11 mouse cellular contexts compared by ENCODE assay signal in the genomic region with DNA sequence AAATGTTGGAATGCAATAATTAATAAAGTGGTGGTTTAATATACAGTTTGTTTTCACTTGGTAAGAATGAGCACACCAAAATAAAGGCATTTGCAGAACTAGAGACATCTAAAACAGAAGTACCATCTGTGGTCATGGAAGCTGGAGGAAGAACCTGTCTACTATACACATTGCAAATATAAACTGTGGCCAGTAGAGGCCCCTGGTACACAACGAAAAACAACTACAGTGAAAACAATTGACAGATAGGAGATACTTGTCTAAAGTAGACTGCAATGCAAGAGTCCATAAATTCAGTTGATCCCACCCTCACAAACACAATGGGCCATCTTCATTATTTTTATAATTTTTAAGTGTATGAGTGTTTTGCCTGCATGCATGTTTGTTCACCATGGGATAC. TPM values are rescaled to one million over a fixed set of nuclear protein-coding genes. Genes with fewer than 3 reads are reported as not detected.
DNase-seq lines count a peak whose midpoint lies in the region; ATAC-seq lines count a peak whose summit lies in the region.
"Had no signal": no experiment of that assay in that cellular context is flagged by ENCODE, and none has a peak within 500 bp of the region (broad histone marks: within the 10 kb centered on the region; RNA-seq: fewer than 3 reads in every experiment).

No protein-coding gene starts in this region.

- 55% methylated on average over 1 of the region's 1 CpGs for WGBS in kidney, embryonic 14.5 days

- H3K9ac ChIP-seq in kidney, embryonic 14.5 days (ENCODE audit: low read depth, low read length): no peak overlapping the region
- H3K9ac ChIP-seq: forebrain, embryonic 13.5 days; hindbrain, embryonic 15.5 days; limb, embryonic 15.5 days had no signal

- no peaks in the 10 kb centered on the region for H3K36me3 ChIP-seq in kidney, embryonic 14.5 days (ENCODE audit: control insufficient read depth, insufficient read depth, low read length)
- H3K36me3 ChIP-seq: hindbrain, embryonic 15.5 days; limb, embryonic 15.5 days had no signal

- no peak for DNase-seq in cerebellum, postnatal 4 days (ENCODE audit: low spot score in 2 of 2)
- peak; percentile 1 for DNase-seq in kidney, postnatal 14 days
- peak; percentile 61 for DNase-seq in 416B (ENCODE audit: low read depth)
- peak; percentile 15 to 26 for DNase-seq in cerebellum, postnatal 10 days
- no peak for DNase-seq in testis, postnatal 10 days (ENCODE audit: low spot score)

- no peak overlapping the region for H3K27ac ChIP-seq in kidney, embryonic 14.5 days (ENCODE audit: low read depth, low read length)
- H3K27ac ChIP-seq: forebrain, embryonic 13.5 days; hindbrain, embryonic 15.5 days; limb, embryonic 15.5 days had no signal

- no peaks in the 10 kb centered on the region for H3K4me1 ChIP-seq in kidney, embryonic 14.5 days (ENCODE audit: control insufficient read depth, insufficient read depth, low read length)
- H3K4me1 ChIP-seq: forebrain, embryonic 13.5 days; hindbrain, embryonic 15.5 days; limb, embryonic 15.5 days had no signal

- no peaks in the 10 kb centered on the region for H3K27me3 ChIP-seq in kidney, embryonic 14.5 days (ENCODE audit: control insufficient read depth, insufficient read depth, low read length)
- H3K27me3 ChIP-seq: forebrain, embryonic 13.5 days; hindbrain, embryonic 15.5 days had no signal

- no peaks in the 10 kb centered on the region for H3K9me3 ChIP-seq in kidney, embryonic 14.5 days (ENCODE audit: control insufficient read depth, low read length)
- H3K9me3 ChIP-seq: forebrain, embryonic 13.5 days; hindbrain, embryonic 15.5 days; limb, embryonic 15.5 days had no signal

- peak; percentile 52; the same call in 1 of the 2 replicates for ATAC-seq in cerebellum, adult (ENCODE audit: insufficient number of reproducible peaks, low FRiP score, low TSS enrichment)
- ATAC-seq in kidney, embryonic 14.5 days (ENCODE audit: low FRiP score, low TSS enrichment): no peak
- ATAC-seq in megakaryocyte-erythroid progenitor cell, adult 5-6 weeks (replicated peaks; ENCODE audit: low FRiP score, low TSS enrichment, poor library complexity, severe bottlenecking): no peak; the same call in 1 of the 2 replicates
- ATAC-seq: forebrain, embryonic 13.5 days had no signal

- no peak overlapping the region for H3K4me2 ChIP-seq in kidney, embryonic 14.5 days (replicated peaks; ENCODE audit: low read depth, low read length)
- H3K4me2 ChIP-seq: forebrain, embryonic 13.5 days; hindbrain, embryonic 15.5 days; limb, embryonic 15.5 days had no signal

- no peak overlapping the region for H3K4me3 ChIP-seq in kidney, embryonic 14.5 days (ENCODE audit: low read length)
- H3K4me3 ChIP-seq: forebrain, embryonic 13.5 days; hindbrain, embryonic 15.5 days; limb, embryonic 15.5 days had no signal

RNA-seq across cellular contexts. Expression of gene Zc3h12b, which starts 24.4 kb away (rescaled TPM):
- 2.9 and 3.5 TPM in 2 replicates for polyA plus RNA-seq in kidney, embryonic 14.5 days (2014; fragmentation: Nextera tagmentation; extraction: Ambion mirVana)
- 0.35 and 1.4 TPM in 2 replicates for total RNA-seq in megakaryocyte-erythroid progenitor cell, adult 5-6 weeks (2014; fragmentation: Nextera tagmentation)
- 0.28 and 0.80 TPM in 2 replicates for total RNA-seq in megakaryocyte-erythroid progenitor cell, adult 5-6 weeks (2017)

RNA-seq across cellular contexts. Expression of gene Zc4h2, which starts 28.8 kb away (rescaled TPM):
- polyA plus RNA-seq in kidney, embryonic 14.5 days (2014; fragmentation: Nextera tagmentation; extraction: Ambion mirVana): 26.1 and 26.4 TPM in 2 replicates
- 3.8 and 4.6 TPM in 2 replicates for total RNA-seq in megakaryocyte-erythroid progenitor cell, adult 5-6 weeks (2014; fragmentation: Nextera tagmentation)
- 4.6 and 13.8 TPM in 2 replicates for total RNA-seq in megakaryocyte-erythroid progenitor cell, adult 5-6 weeks (2017)

Comparison
In these comparisons a context has a peak if more than half of its experiments do, and no peak if none do; other contexts are left out.
1. DNase-seq: peak in kidney, postnatal 14 days (single experiment), 416B (single experiment) and cerebellum, postnatal 10 days (2 of 2); none in cerebellum, postnatal 4 days (0 of 2) and testis, postnatal 10 days (single experiment).